Mouse (Mus musculus) erythroblast, embryonic 14.5 days (primary cell): Measurements from ENCODE around the gene Gm10944.

Experiments
- GATA1 ChIP-seq: IDR thresholded peaks from 2 replicates; pipeline ENCODE4 v1.6.1; 2012; ENCODE audit warnings: low read length, inconsistent platforms, mixed read lengths
- TAL1 ChIP-seq: IDR thresholded peaks from 3 replicates; pipeline ENCODE4 v1.6.1; 2012; ENCODE audit warnings: low read length, inconsistent platforms, mixed read lengths

DNA sequence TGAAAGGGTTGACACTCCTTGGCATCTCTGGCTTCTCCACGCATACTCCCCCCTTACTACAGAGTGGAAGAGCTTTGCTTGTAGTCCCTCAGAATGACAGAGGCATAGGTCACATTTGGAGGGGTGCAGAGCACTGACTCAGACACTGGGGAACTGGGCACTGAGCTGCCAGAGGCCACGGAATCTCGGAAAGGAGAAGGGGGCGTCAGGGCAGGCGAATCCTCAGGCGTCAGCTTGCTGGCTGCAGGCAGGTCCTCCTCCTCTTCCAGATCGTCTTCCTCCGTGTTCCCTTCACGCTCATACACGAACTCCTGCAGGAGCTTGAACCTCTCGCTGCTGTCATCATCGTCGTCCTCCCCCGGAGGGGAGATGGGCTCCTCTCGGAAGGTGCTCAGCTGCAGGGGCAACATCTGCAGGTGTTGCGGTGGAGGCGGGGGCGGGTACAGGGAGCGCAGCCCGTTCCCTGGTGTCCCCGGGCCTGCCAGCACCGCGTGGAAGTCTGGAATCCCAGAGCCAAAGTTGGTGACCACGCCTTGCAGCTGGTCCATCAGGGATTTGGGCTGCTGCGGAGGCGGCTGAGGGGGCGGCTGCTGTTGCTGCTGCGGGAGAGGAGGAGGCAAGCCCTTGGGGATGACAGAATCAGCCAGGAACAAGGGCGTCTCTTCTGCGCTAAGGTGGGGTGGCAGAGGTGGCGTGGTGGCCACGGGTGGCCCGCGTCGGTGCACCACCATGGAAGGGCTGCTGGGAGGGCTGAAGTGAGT lies 7.9 kb downstream of the Gm10944 start:
- TF ChIP-seq TAL1, result no peak
- TF ChIP-seq GATA1, result no peak
